Mouse (Mus musculus): ENCODE results near the gene Ppfia1. TPM values are rescaled to one million over a fixed set of nuclear protein-coding genes. Genes with fewer than 3 reads are reported as not detected.

Ppfia1 gene
- polyA plus RNA-seq, 1 experiment from 2014 or later: 42.5 TPM

DNA sequence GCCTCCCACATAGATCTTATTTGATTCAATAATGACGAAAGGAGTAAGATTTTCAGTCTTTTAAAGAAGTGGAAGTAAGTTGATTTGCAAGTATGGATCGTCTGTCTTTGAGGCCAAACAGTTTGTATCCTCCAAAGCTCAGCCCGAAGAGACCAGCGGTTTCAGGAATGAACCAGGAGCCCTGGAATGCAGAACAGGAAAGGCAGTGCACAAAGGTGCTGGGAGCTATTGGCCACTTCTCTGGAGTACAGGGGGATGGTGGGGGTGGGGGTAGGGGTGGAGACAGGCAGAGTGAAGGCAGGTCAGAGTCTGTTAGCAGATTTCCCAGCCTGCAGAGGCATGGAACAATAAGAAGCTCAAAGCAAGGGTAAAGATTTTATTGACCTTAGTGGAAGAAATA is 80.0 kb downstream of the Ppfia1 start:
- Histone ChIP-seq H3K27me3 (no peaks in the 10 kb centered on the region), H3K4me3 (no peak overlapping the region), H3K4me2 (no peak overlapping the region), H3K9ac (no peak overlapping the region), H3K27ac (no peak overlapping the region), H3K36me3 (peaks cover 22% of the 10 kb centered on the region), H3K9me3 (no peaks in the 10 kb centered on the region), H3K4me1 (peaks cover 14% of the 10 kb centered on the region)
- ATAC-seq (ENCODE audit: insufficient number of reproducible peaks, low FRiP score, low TSS enrichment, low read depth): no peak
- WGBS: 55% methylated on average over 4 of the region's 4 CpGs

DNA sequence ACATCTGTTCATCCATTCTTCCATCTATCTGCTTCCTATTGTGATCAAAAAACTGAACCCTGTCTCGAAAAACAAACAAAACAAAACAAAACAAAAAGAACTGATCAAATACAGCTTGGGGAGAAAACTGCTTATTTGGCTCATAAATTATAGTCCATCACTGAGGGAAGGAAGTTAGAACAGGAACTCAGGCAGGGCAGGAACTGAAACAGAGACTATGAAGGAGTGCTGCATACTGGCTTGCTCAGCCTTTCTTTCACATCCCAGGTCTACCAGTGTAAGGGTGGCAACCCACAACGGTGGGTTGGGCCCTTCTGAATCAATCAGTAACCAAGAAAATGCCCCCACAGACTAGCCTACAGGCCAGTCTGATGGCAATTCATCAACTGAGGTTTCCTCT is 82.4 kb downstream of the Ppfia1 start:
- Histone ChIP-seq H3K4me1 (peaks cover 15% of the 10 kb centered on the region), H3K27me3 (no peaks in the 10 kb centered on the region), H3K9me3 (no peaks in the 10 kb centered on the region), H3K4me3 (peak overlapping the region; percentile 93), H3K9ac (peak overlapping the region; percentile 94), H3K27ac (peak overlapping the region; percentile 89; the same call in 1 of the 2 replicates), H3K36me3 (peaks cover 11% of the 10 kb centered on the region), H3K4me2 (peak overlapping the region; percentile 76)
- 82% methylated on average over 2 of the region's 2 CpGs for WGBS
- ATAC-seq (ENCODE audit: insufficient number of reproducible peaks, low FRiP score, low TSS enrichment, low read depth): no peak

DNA sequence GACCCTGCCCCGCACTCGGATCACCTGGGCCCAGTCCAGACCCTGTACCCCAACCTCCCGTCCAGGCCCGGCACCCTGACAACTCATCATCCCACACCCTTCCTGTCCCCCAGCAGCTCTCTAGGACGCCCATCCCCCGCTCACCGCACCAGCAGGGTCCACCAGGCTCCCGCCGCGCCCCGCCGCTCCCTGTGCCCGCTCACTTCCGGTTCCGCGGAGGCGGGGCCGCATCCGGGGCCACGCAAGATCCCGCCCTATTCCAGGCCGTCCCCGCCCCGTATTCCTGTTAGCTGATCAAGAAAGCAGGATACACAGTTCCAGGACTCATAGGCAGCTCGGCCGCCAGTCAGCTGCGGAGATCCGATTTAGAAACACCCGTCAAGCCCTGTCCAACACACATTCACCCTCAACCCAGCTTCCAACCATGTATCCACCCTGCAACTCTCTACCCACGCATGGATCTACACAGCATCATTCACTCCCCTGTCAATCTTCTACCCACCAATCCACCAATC is 82.9 kb downstream of the Ppfia1 start, which contains the start of gene Cttn:
Gene Cttn, minus strand, starts transcription at position 465 of the 515 bp plus-strand sequence.
- Histone ChIP-seq H3K4me1 (peaks cover 15% of the 10 kb centered on the region), H3K9ac (peak within 1 kb of the TSS; percentile 94), H3K9me3 (no peaks in the 10 kb centered on the region), H3K36me3 (peaks cover 11% of the 10 kb centered on the region), H3K4me3 (peak within 1 kb of the TSS; percentile 93), H3K27me3 (no peaks in the 10 kb centered on the region), H3K27ac (peak within 1 kb of the TSS; percentile 89), H3K4me2 (peak within 1 kb of the TSS; percentile 76)
- 2% methylated on average over 30 of the region's 30 CpGs for WGBS
- ATAC-seq (ENCODE audit: insufficient number of reproducible peaks, low FRiP score, low TSS enrichment, low read depth): peak; percentile 82

DNA sequence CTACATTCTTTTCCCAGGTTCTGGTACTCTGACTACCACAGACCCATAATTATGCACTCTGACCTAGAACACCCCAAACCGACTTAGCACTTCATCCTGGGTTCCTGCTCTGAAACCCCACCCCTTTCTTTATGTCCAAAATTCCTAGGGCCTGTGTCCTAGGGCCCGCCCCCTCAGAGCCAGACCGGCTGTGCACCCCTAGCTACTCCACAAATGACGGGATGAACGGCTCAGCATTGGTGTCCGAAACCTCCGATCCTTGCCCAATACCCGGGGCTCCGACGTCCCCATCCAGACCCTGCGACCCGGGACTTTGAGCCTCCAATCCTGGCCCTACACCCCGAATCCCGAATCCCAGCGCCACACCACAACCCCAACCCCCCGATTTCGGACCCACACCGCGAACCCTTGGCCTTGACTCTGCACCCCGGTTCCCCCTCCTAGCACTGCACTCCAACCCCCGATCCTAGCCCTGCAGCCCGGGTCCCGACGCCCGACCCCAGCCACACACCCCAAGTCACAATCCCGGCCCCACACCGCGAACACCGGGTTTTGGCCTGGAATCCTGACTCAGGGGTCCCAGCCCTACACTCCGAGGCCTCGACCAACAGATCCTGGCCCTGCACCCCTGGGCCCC is 83.5 kb downstream of the Ppfia1 start:
- Histone ChIP-seq H3K4me3 (peak overlapping the region; percentile 93), H3K4me1 (peaks cover 15% of the 10 kb centered on the region)

DNA sequence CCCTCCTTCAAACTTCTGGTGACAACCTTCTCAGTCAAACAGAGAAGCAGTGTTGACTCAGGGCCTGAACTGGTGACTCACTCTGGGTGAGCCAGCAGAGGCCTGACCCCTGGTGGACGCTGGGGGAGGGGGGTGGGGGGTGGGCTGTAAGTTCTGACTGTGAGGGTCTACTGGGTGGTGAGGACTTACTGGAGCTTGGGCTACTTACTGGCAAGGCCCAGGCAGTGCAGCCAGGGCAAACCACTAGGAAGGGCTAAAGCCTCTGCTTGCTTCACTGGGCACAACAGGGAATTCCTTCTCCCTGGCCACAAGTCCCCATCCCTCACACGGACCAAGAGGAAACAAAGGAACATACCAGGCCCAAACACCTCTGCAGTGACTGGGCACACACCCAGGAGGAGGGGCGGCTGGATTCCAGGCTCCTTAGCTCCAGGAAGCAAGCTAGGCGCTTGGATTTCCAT is 84.3 kb downstream of the Ppfia1 start:
- no peaks in the 10 kb centered on the region for H3K9me3 ChIP-seq
- H3K4me1 ChIP-seq: peaks cover 15% of the 10 kb centered on the region
- no peak for ATAC-seq (ENCODE audit: insufficient number of reproducible peaks, low FRiP score, low TSS enrichment, low read depth)
- H3K4me2 ChIP-seq: peak overlapping the region; percentile 76
- H3K9ac ChIP-seq: peak overlapping the region; percentile 94; the same call in 1 of the 2 replicates
- peaks cover 22% of the 10 kb centered on the region for H3K36me3 ChIP-seq
- 9% methylated on average over 4 of the region's 4 CpGs for WGBS
- H3K27me3 ChIP-seq: no peaks in the 10 kb centered on the region
- H3K4me3 ChIP-seq: peak overlapping the region; percentile 93
- peak overlapping the region; percentile 89 for H3K27ac ChIP-seq

More for the DNA sequence above, 83.5 kb downstream of the Ppfia1 start:
- 2% methylated on average over 31 of the region's 31 CpGs for WGBS
- Histone ChIP-seq H3K27ac (peak overlapping the region; percentile 89), H3K27me3 (no peaks in the 10 kb centered on the region), H3K4me2 (peak overlapping the region; percentile 76), H3K36me3 (peaks cover 14% of the 10 kb centered on the region), H3K9ac (peak overlapping the region; percentile 94), H3K9me3 (no peaks in the 10 kb centered on the region)
- no peak; the same call in 1 of the 2 replicates for ATAC-seq (ENCODE audit: insufficient number of reproducible peaks, low FRiP score, low TSS enrichment, low read depth)

DNA sequence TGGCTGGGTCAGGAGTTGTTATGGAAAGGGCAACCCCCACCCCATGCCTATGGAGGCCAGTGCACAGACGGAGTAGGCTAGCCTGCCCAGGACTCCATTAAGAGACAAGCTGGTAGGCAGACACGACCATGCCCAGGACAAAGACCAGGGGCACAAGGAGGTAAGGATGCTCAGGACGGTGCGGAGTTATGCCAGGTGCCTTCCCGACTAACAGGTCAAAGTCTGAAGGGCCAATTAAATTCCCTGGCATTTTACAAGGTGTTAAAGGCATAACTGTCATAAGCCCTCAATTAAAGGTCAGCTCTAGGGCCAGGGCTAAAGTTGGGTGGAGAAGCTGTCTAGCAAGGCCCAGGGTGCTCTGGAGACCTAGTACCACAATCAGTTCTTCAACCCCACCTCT is 84.8 kb downstream of the Ppfia1 start:
- H3K9ac ChIP-seq: no peak overlapping the region
- ATAC-seq (ENCODE audit: insufficient number of reproducible peaks, low FRiP score, low TSS enrichment, low read depth): no peak
- no peak overlapping the region; the same call in 1 of the 2 replicates for H3K27ac ChIP-seq
- H3K4me1 ChIP-seq: peaks cover 15% of the 10 kb centered on the region
- peaks cover 26% of the 10 kb centered on the region for H3K36me3 ChIP-seq
- H3K4me2 ChIP-seq: peak overlapping the region; percentile 76; the same call in 1 of the 2 replicates
- peak overlapping the region; percentile 93; the same call in 1 of the 2 replicates for H3K4me3 ChIP-seq
- WGBS: 68% methylated on average over 5 of the region's 5 CpGs
- no peaks in the 10 kb centered on the region for H3K27me3 ChIP-seq
- no peaks in the 10 kb centered on the region for H3K9me3 ChIP-seq

DNA sequence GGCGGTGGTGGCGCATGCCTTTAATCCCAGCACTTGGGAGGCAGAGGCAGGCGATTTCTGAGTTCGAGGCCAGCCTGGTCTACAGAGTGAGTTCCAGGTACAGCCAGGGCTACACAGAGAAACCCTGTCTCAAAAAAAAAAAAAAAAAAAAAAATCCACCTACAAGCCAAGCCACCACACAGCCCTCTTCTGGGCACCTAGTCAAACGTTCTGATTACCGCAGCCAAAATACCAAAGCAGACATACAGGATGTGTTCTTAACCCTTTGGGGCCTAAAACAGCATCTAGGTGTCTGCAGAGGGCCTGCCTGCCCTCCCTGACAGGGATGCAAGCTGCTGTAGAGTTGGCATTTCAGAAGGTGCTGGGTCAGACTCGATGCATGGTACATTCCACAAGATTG is 91.0 kb downstream of the Ppfia1 start:
- no peak for ATAC-seq (ENCODE audit: insufficient number of reproducible peaks, low FRiP score, low TSS enrichment, low read depth)
- H3K9me3 ChIP-seq: no peaks in the 10 kb centered on the region
- H3K4me2 ChIP-seq: no peak overlapping the region
- no peak overlapping the region for H3K27ac ChIP-seq
- no peaks in the 10 kb centered on the region for H3K4me1 ChIP-seq
- H3K36me3 ChIP-seq: peaks cover 87% of the 10 kb centered on the region
- H3K4me3 ChIP-seq: no peak overlapping the region
- no peak overlapping the region for H3K9ac ChIP-seq
- WGBS: 84% methylated on average over 7 of the region's 7 CpGs
- no peaks in the 10 kb centered on the region for H3K27me3 ChIP-seq

DNA sequence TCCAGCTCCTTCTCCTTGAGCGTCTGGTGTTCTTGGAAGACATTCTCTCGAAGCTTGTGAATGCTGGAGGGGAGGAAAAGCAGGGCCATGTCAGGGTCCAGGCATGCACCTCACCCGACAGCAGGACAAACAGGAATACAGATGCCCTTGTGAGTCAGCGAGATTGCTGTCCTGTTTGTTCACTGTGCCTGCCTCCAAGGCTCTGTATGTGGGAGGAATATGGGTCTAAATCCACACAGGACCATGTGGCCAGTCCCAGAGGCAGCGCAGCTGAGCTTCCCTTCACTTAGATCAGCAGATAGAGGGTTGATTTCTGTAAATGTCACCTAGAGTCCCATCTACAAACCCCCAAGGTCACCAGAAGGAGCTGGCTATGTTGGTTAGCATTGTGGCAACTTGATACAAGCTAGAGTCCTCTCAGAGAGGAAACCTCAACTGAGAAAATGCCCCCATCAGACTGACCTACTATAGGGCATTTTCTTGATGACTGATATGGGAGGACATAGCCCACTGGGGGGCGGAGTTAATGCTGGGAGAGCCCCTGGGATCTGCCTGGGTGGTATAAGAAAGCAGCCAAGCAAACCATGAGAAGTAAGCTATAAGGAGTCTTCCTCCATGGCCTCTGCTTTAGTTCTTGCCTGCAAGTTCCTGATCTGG is 92.2 kb downstream of the Ppfia1 start:
- Histone ChIP-seq H3K9ac (no peak overlapping the region), H3K4me3 (no peak overlapping the region), H3K9me3 (no peaks in the 10 kb centered on the region), H3K4me2 (no peak overlapping the region), H3K4me1 (no peaks in the 10 kb centered on the region), H3K27ac (no peak overlapping the region), H3K36me3 (peaks cover 95% of the 10 kb centered on the region), H3K27me3 (no peaks in the 10 kb centered on the region)
- ATAC-seq (ENCODE audit: insufficient number of reproducible peaks, low FRiP score, low TSS enrichment, low read depth): no peak
- 90% methylated on average over 6 of the region's 6 CpGs for WGBS

DNA sequence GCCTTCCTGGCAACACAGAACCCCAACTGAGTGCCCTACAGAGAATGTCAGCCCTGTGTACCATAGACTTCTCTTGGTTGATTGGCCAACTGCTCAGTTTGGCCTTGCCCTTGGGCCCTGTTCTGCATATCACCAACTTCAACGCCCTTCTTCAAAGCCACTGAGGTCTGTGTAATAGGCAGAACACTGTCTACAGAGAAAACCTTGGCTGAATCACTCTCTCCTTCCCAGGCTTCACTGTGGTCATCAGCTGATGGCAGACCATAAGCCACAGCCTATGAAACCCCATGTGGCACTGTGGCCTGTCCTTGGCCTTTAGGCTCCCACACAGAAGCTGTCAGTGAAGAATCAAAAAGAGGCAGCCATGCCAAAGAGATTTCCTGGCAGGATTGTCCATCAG is 94.6 kb downstream of the Ppfia1 start:
- H3K36me3 ChIP-seq: peaks cover 99% of the 10 kb centered on the region
- no peak overlapping the region for H3K9ac ChIP-seq
- no peak overlapping the region for H3K4me3 ChIP-seq
- H3K4me1 ChIP-seq: no peaks in the 10 kb centered on the region
- H3K4me2 ChIP-seq: no peak overlapping the region
- no peaks in the 10 kb centered on the region for H3K27me3 ChIP-seq
- H3K27ac ChIP-seq: no peak overlapping the region
- WGBS: 92% methylated on average over 1 of the region's 1 CpGs
- ATAC-seq (ENCODE audit: insufficient number of reproducible peaks, low FRiP score, low TSS enrichment, low read depth): no peak
- no peaks in the 10 kb centered on the region for H3K9me3 ChIP-seq

DNA sequence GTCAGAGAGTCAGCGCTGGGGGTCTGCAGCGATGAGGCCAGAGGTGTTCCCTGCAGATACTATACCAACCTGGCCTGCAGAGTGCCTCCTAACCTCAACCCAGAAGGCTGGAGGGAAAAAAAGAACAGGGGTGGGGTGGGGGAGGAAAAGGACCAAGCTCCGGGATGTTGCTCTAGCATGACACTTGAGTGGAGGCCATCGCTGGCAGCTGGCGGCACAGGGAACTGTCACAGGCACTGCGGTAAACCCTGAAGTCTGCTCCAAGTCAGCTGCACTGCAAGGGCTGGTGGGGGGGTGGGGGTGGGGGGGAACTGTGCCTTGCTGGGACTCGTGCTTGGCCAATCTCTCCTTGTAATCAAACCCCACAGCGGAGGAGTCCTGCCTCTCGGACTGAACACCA is 102.9 kb downstream of the Ppfia1 start:
- H3K27ac ChIP-seq: no peak overlapping the region
- H3K4me1 ChIP-seq: no peaks in the 10 kb centered on the region
- H3K36me3 ChIP-seq: peaks cover 100% of the 10 kb centered on the region
- no peaks in the 10 kb centered on the region for H3K9me3 ChIP-seq
- no peak overlapping the region for H3K9ac ChIP-seq
- H3K27me3 ChIP-seq: no peaks in the 10 kb centered on the region
- 92% methylated on average over 9 of the region's 9 CpGs for WGBS
- no peak overlapping the region for H3K4me3 ChIP-seq
- ATAC-seq (ENCODE audit: insufficient number of reproducible peaks, low FRiP score, low TSS enrichment, low read depth): no peak
- no peak overlapping the region for H3K4me2 ChIP-seq

DNA sequence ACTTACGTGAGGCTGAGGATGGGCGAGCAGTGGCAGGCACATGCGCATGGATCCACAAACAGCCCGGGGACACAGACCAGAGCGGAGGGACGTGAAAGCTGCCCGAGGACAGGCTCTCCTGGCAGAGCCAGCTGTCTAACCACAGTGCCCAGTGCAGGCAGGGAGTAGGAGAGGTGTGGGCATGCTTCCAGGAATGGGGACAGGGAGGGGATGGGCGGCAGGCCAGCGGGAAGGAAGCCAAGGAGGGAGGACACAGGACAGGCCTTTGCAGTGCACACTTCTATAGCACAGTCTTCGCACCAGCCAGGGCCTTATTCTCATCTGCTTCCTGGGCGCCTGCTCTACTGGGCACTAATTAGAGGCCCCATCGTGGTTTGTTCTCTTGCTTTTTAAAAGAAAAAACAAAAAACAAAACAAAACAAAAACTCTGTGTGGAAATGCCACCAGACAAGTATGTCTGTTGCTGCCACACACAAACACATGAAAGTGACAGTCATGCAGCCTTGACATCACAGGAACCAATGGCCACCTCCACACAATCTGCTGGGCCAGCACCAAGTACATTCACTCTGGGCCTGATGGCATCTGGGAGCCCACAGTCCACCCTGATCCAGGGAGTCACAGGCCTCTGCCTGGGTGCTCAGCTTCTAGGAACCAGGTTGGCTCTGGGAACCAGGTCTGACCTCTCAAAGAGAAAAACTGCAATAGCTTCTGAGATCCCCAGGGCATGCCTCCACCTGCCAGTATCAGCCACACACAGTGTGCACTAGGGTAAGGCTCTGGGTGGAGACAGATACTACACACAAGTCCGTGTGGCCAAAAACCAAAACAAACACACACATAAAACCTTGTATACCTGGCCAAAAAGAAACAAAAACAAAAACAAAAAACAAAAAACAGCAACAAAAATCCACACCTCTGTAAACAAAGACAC is 103.6 kb downstream of the Ppfia1 start:
- Histone ChIP-seq H3K4me1 (no peaks in the 10 kb centered on the region), H3K27ac (no peak overlapping the region), H3K27me3 (no peaks in the 10 kb centered on the region), H3K4me3 (no peak overlapping the region), H3K9ac (no peak overlapping the region), H3K36me3 (peaks cover 100% of the 10 kb centered on the region), H3K9me3 (no peaks in the 10 kb centered on the region), H3K4me2 (no peak overlapping the region)
- peak; percentile 60; the same call in 1 of the 2 replicates for ATAC-seq (ENCODE audit: insufficient number of reproducible peaks, low FRiP score, low TSS enrichment, low read depth)
- WGBS: 90% methylated on average over 13 of the region's 13 CpGs
